Mouse (Mus musculus) heart, adult 2 months (tissue): ENCODE data around the gene Gm45623. TPM values are rescaled to one million over a fixed set of nuclear protein-coding genes. Genes with fewer than 3 reads are reported as not detected.

Source experiments
- DNase-seq, 2 experiments: peaks; one replicate each; pipeline ENCODE4 v3.0.0; 2021
- H3K27ac ChIP-seq: fragments of 200-600 bp; 2 replicates; pipeline ENCODE4 v1.8.1; 2022
- H3K27me3 ChIP-seq: fragments of 200-500 bp; 2 replicates; pipeline ENCODE4 v1.6.1; 2012; ENCODE audit warnings: mild to moderate bottlenecking, low read length, inconsistent platforms, mixed read lengths; ENCODE audit not compliant: control insufficient read depth, insufficient read depth
- H3K36me3 ChIP-seq: fragments of 200-500 bp; 2 replicates; pipeline ENCODE4 v1.6.1; 2012; ENCODE audit warnings: low read length, inconsistent platforms; ENCODE audit not compliant: control insufficient read depth, insufficient read depth
- H3K4me1 ChIP-seq: fragments of 200-500 bp; 2 replicates; pipeline ENCODE4 v1.6.1; 2011; ENCODE audit warnings: low read length; ENCODE audit not compliant: control insufficient read depth, insufficient read depth
- H3K4me3 ChIP-seq: fragments of 200-600 bp; 2 replicates; pipeline ENCODE4 v1.8.1; 2022
- H3K79me2 ChIP-seq: fragments of 200-500 bp; replicated peaks from 2 replicates; pipeline ENCODE4 v1.6.1; 2012; ENCODE audit warnings: mild to moderate bottlenecking, inconsistent platforms, low read length, moderate library complexity, mixed read lengths; ENCODE audit not compliant: control insufficient read depth, insufficient read depth
- H3K9ac ChIP-seq: fragments of 200-500 bp; 2 replicates; pipeline ENCODE4 v1.6.1; 2012; ENCODE audit warnings: low read depth, mild to moderate bottlenecking, control low read depth, inconsistent platforms, low read length, mixed read lengths
- CTCF ChIP-seq: fragments of 200-600 bp; IDR thresholded peaks from 2 replicates; pipeline ENCODE4 v1.8.1; 2022; ENCODE audit warnings: antibody characterized with exemption, mild to moderate bottlenecking, moderate library complexity
- EP300 ChIP-seq: fragments of 200-500 bp; IDR thresholded peaks from 2 replicates; pipeline ENCODE4 v1.6.1; 2011; ENCODE audit warnings: low read depth, low read length, control low read depth; ENCODE audit not compliant: insufficient read depth
- POLR2A ChIP-seq: fragments of 200-500 bp; IDR thresholded peaks from 2 replicates; pipeline ENCODE4 v1.6.1; 2011; ENCODE audit warnings: mild to moderate bottlenecking, low read depth, low read length, control low read depth; ENCODE audit not compliant: insufficient read depth
- WGBS: fragments of 180-500 bp; shearing (Covaris S2); methylation state at CpG from one replicate; pipeline ENCODE4 v1.1.7; 2018; 5-methylcytosine and 5-hydroxymethylcytosine counted together
- intact Hi-C: fragments of 180-260 bp; cut with DNase I; formaldehyde crosslinking; loops from one replicate; pipeline ENCODE4 v1.15.1; 2025
- polyA plus RNA-seq: library from polyadenylated mRNA; depleted of rRNA; stranded (reverse); fragments of >200 nt; gene quantifications from 2 replicates; pipeline ENCODE4 v1.2.3, GENCODE M21; 2012
- total RNA-seq, 2 experiments: library from RNA; stranded (reverse); gene quantifications; 2 replicates each; pipeline ENCODE4 v1.2.3; 2021

The Gm45623 gene
- total and polyA plus RNA-seq, 3 experiments, result not detected

- intact Hi-C loops, result loop anchor here (1.0 to 2.0 kb wide), 3 partner anchors 96 to 283 kb away; no protein-coding TSS in a partner anchor
- WGBS, result 23% methylated on average over 6 of the region's 6 CpGs
Observed at GRCm38 (mm10) chr13:56758492-56758891, 4.9 kb upstream of the Gm45623 start.

GRCm38 (mm10) chr13:56757201-56757600, 3.6 kb upstream of the Gm45623 start:
- Histone ChIP-seq H3K27ac (no peak overlapping the region), H3K4me1 (no peaks in the 10 kb centered on the region), H3K27me3 (peaks cover 13% of the 10 kb centered on the region), H3K79me2 (no peaks in the 10 kb centered on the region), H3K36me3 (no peaks in the 10 kb centered on the region), H3K4me3 (no peak overlapping the region), H3K9ac (no peak overlapping the region)
- intact Hi-C loops, result no loop called here
- WGBS, result 75% methylated on average over 12 of the region's 12 CpGs
- TF ChIP-seq CTCF (no peak), POLR2A (no peak), EP300 (no peak)
- DNase-seq, result no peak

More at GRCm38 (mm10) chr13:56758492-56758891, 4.9 kb upstream of the Gm45623 start:
- DNase-seq, result peak; percentile 66 to 82
- Histone ChIP-seq H3K9ac (no peak overlapping the region), H3K27ac (no peak overlapping the region), H3K27me3 (peaks cover 3% of the 10 kb centered on the region; the same call in 1 of the 2 replicates), H3K36me3 (no peaks in the 10 kb centered on the region), H3K4me1 (no peaks in the 10 kb centered on the region), H3K79me2 (no peaks in the 10 kb centered on the region), H3K4me3 (no peak overlapping the region)
- TF ChIP-seq CTCF (peak; percentile 92), EP300 (no peak)

GRCm38 (mm10) chr13:56755871-56756270, 2.2 kb upstream of the Gm45623 start:
- peak in 1 of 2 experiments; percentile 32 for DNase-seq
- Histone ChIP-seq H3K36me3 (no peaks in the 10 kb centered on the region), H3K4me3 (no peak overlapping the region), H3K27ac (no peak overlapping the region), H3K79me2 (no peaks in the 10 kb centered on the region), H3K27me3 (peaks cover 13% of the 10 kb centered on the region), H3K9ac (no peak overlapping the region), H3K4me1 (no peaks in the 10 kb centered on the region)
- TF ChIP-seq CTCF (peak; percentile 52), EP300 (no peak)
- 50% methylated on average over 6 of the region's 6 CpGs for WGBS
- intact Hi-C loops, result no loop called here

GRCm38 (mm10) chr13:56752474-56753191, 994 bp downstream of the Gm45623 start:
- H3K4me3 ChIP-seq, result peak overlapping the region; percentile 32; the same call in 1 of the 2 replicates
- H3K27me3 ChIP-seq, result peaks cover 13% of the 10 kb centered on the region
- no peak for DNase-seq
- 5% methylated on average over 41 of the region's 41 CpGs for WGBS
- TF ChIP-seq CTCF (no peak), POLR2A (no peak), EP300 (no peak)
- H3K4me1 ChIP-seq, result no peaks in the 10 kb centered on the region
- H3K36me3 ChIP-seq, result no peaks in the 10 kb centered on the region
- intact Hi-C loops, result no loop called here
- no peak overlapping the region for H3K9ac ChIP-seq
- H3K79me2 ChIP-seq, result no peaks in the 10 kb centered on the region
- H3K27ac ChIP-seq, result no peak overlapping the region

GRCm38 (mm10) chr13:56751774-56752173, 1.9 kb downstream of the Gm45623 start:
- no peak overlapping the region for H3K9ac ChIP-seq
- no peak for DNase-seq
- H3K27ac ChIP-seq, result no peak overlapping the region
- WGBS, result 66% methylated on average over 5 of the region's 5 CpGs
- H3K36me3 ChIP-seq, result no peaks in the 10 kb centered on the region
- intact Hi-C loops, result no loop called here
- no peak overlapping the region for H3K4me3 ChIP-seq
- no peaks in the 10 kb centered on the region for H3K4me1 ChIP-seq
- TF ChIP-seq POLR2A, result no peak
- no peak for TF ChIP-seq EP300
- no peak for TF ChIP-seq CTCF
- no peaks in the 10 kb centered on the region for H3K79me2 ChIP-seq
- peaks cover 13% of the 10 kb centered on the region for H3K27me3 ChIP-seq

- H3K4me3 ChIP-seq, result no peak overlapping the region
- no peaks in the 10 kb centered on the region for H3K79me2 ChIP-seq
- H3K9ac ChIP-seq, result no peak overlapping the region
- peaks cover 13% of the 10 kb centered on the region for H3K27me3 ChIP-seq
- H3K36me3 ChIP-seq, result no peaks in the 10 kb centered on the region
- DNase-seq, result no peak
- no peaks in the 10 kb centered on the region for H3K4me1 ChIP-seq
- intact Hi-C loops, result no loop called here
- H3K27ac ChIP-seq, result no peak overlapping the region
- no peak for TF ChIP-seq CTCF
- TF ChIP-seq EP300, result no peak
- TF ChIP-seq POLR2A, result no peak
- 86% methylated on average over 7 of the region's 7 CpGs for WGBS
Observed at GRCm38 (mm10) chr13:56749377-56749776, 4.2 kb downstream of the Gm45623 start.
